Mouse (Mus musculus): ENCODE data around the gene Fancd2. TPM values are rescaled to one million over a fixed set of nuclear protein-coding genes. Genes with fewer than 3 reads are reported as not detected.
A peak's percentile ranks its signal among the peaks of the same experiment; 100 is the strongest.

The Fancd2 gene
- total RNA-seq, 2 experiments from 2014 or later, result 0.83 to 1.5 TPM

GRCm38 (mm10) chr6:113609293-113609692, 77.8 kb downstream of the Fancd2 start:
- no peak for DNase-seq

- DNase-seq, result no peak
Measured at GRCm38 (mm10) chr6:113612258-113612969, 80.9 kb downstream of the Fancd2 start.

- no peak for DNase-seq
Measured at GRCm38 (mm10) chr6:113614152-113614551, 82.7 kb downstream of the Fancd2 start.

GRCm38 (mm10) chr6:113614997-113615396, 83.5 kb downstream of the Fancd2 start:
- DNase-seq, result no peak

GRCm38 (mm10) chr6:113615489-113615888, 84.0 kb downstream of the Fancd2 start:
- no peak for DNase-seq

- no peak for DNase-seq
Measured at GRCm38 (mm10) chr6:113623386-113623785, 91.9 kb downstream of the Fancd2 start.

- peak; percentile 92 to 94 for DNase-seq
Measured at GRCm38 (mm10) chr6:113623941-113624751, 92.7 kb downstream of the Fancd2 start, which contains the start of gene Vhl. TSS of gene Vhl (plus strand) at chr6:113623959.

- peak; percentile 28 to 41 for DNase-seq
Measured at GRCm38 (mm10) chr6:113624989-113625770, 93.7 kb downstream of the Fancd2 start.

- DNase-seq, result no peak
Measured at GRCm38 (mm10) chr6:113630322-113630721, 98.8 kb downstream of the Fancd2 start.

- no peak for DNase-seq
Measured at GRCm38 (mm10) chr6:113632863-113633262, 101.4 kb downstream of the Fancd2 start.

GRCm38 (mm10) chr6:113638302-113639040, 107.0 kb downstream of the Fancd2 start, which contains the start of gene Irak2:
TSS of gene Irak2 (plus strand) at chr6:113638467.
- DNase-seq, result peak; percentile 97

- DNase-seq, result no peak
Measured at GRCm38 (mm10) chr6:113639201-113639600, 107.7 kb downstream of the Fancd2 start.

GRCm38 (mm10) chr6:113642605-113643004, 111.1 kb downstream of the Fancd2 start:
- DNase-seq, result no peak

GRCm38 (mm10) chr6:113643021-113643420, 111.5 kb downstream of the Fancd2 start:
- DNase-seq, result no peak

GRCm38 (mm10) chr6:113643967-113644366, 112.5 kb downstream of the Fancd2 start:
- no peak for DNase-seq

GRCm38 (mm10) chr6:113644808-113645207, 113.3 kb downstream of the Fancd2 start:
- DNase-seq, result peak; percentile 46 to 53

Small RNAs within 50 kb of the gene (microRNA-seq; reads per million reads assigned to microRNA genes)
- not detected for gene Gm23365

Other genes with a start within 250 kb of the Fancd2 start
- gene Cpne9, start 249.4 kb upstream of the Fancd2 start, total RNA-seq (2021), result 1 to 10 TPM; 1.1 TPM
- gene Brpf1, start 224.5 kb upstream of the Fancd2 start, total RNA-seq (2021), result 10 to 100 TPM; 25.2 to 27.2 TPM
- gene Ogg1, start 204.7 kb upstream of the Fancd2 start, total RNA-seq (2021), result 10 to 100 TPM; 14.0 to 15.4 TPM
- gene Camk1, start 187.7 kb upstream of the Fancd2 start, total RNA-seq (2021), result 10 to 100 TPM; 46.4 to 53.9 TPM
- gene Tada3, start 153.8 kb upstream of the Fancd2 start, total RNA-seq (2021), result 10 to 100 TPM; 36.3 to 43.8 TPM
- 100 to 1,000 TPM; 193 to 213 TPM for gene Arpc4, start 153.6 kb upstream of the Fancd2 start, total RNA-seq (2021)
- 1 to 10 TPM; 2.2 to 3.6 TPM for gene Ttll3, start 142.4 kb upstream of the Fancd2 start, total RNA-seq (2021)
- gene Rpusd3, start 112.3 kb upstream of the Fancd2 start, total RNA-seq (2021), result 1 to 10 TPM; 4.6 to 7.2 TPM
- 100 to 1,000 TPM; 344 to 362 TPM for gene Cidec, start 95.9 kb upstream of the Fancd2 start, total RNA-seq (2021)
- 10 to 100 TPM; 45.0 to 50.6 TPM for gene Jagn1, start 89.1 kb upstream of the Fancd2 start, total RNA-seq (2021)
- gene Il17re, start 73.2 kb upstream of the Fancd2 start, total RNA-seq (2021), result under 1 TPM; 0.50 to 0.76 TPM
- 10 to 100 TPM; 18.1 to 19.5 TPM for gene Il17rc, start 60.3 kb upstream of the Fancd2 start, total RNA-seq (2021)
- 10 to 100 TPM; 55.9 to 58.0 TPM for gene Creld1, start 48.4 kb upstream of the Fancd2 start, total RNA-seq (2021)
- under 1 TPM; 0.17 to 0.26 TPM for gene Prrt3, start 29.8 kb upstream of the Fancd2 start, total RNA-seq (2021)
- 100 to 1,000 TPM in 1 of 2 experiments, 10 to 100 TPM in 1; 96.2 to 122 TPM for gene Emc3, start within 50 bp of the Fancd2 start, total RNA-seq (2021)
- gene Fancd2os, start 69.0 kb downstream of the Fancd2 start, total RNA-seq (2021), result under 1 TPM in 1 of 2 experiments, not detected in 1; 0.40 TPM
- 100 to 1,000 TPM; 164 to 225 TPM for gene Brk1, start 73.1 kb downstream of the Fancd2 start, total RNA-seq (2021)
- gene Vhl, start 92.3 kb downstream of the Fancd2 start, total RNA-seq (2021), result 10 to 100 TPM; 27.1 to 32.8 TPM
- gene Irak2, start 106.8 kb downstream of the Fancd2 start, total RNA-seq (2021), result 10 to 100 TPM; 17.8 to 21.9 TPM
- 10 to 100 TPM; 58.0 to 60.5 TPM for gene Tatdn2, start 165.4 kb downstream of the Fancd2 start, total RNA-seq (2021)
- not detected for gene Ghrl, start 188.2 kb downstream of the Fancd2 start, total RNA-seq (2021)
- 100 to 1,000 TPM; 116 to 130 TPM for gene Sec13, start 209.1 kb downstream of the Fancd2 start, total RNA-seq (2021)